Mouse (Mus musculus): ENCODE data around the gene Abhd16a. TPM values are rescaled to one million over a fixed set of nuclear protein-coding genes. Genes with fewer than 3 reads are reported as not detected.

Gene Abhd16a
- polyA plus RNA-seq, 2 experiments, result 78.0 to 98.6 TPM

DNA sequence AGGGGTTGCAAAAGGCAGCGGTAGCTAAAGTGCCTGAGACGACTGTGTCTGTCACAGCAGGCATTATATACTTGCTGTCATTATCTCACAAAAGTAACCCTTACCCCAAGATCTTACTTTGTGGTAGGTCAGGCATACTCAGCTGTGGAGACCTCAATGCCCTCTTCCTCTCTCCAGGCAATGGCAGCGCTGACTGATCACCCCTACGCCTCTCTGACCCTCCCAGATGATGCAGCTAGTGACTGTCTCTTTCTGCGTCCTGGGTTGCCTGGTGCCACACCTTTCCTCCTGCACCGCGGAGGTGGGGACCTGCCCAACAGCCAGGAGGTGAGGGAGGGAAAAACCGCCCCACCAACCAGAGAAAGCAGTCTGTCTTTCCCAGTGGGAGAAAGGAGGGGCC lies 27.8 kb upstream of the Abhd16a start:
- Histone ChIP-seq H3K4me3 (replicated peaks; ENCODE audit: low read length) (no peak overlapping the region), H3K4me2 (replicated peaks; ENCODE audit: low read depth, low read length, severe bottlenecking) (no peak overlapping the region), H3K27me3 (ENCODE audit: control insufficient read depth, insufficient read depth, low read length) (peaks cover 14% of the 10 kb centered on the region), H3K27ac (replicated peaks; ENCODE audit: low read depth, low read length) (no peak overlapping the region), H3K4me1 (ENCODE audit: control insufficient read depth, insufficient read depth, low read length) (peaks cover 27% of the 10 kb centered on the region), H3K9ac (ENCODE audit: low read depth, low read length, severe bottlenecking) (no peak overlapping the region), H3K36me3 (ENCODE audit: control insufficient read depth, insufficient read depth, low read length) (peaks cover 49% of the 10 kb centered on the region), H3K9me3 (ENCODE audit: control insufficient read depth, low read length) (no peaks in the 10 kb centered on the region)
- ATAC-seq (ENCODE audit: low FRiP score, low read depth), result no peak
- no peak for TF ChIP-seq POLR2A (IDR thresholded peaks at IDR 0.05; ENCODE audit: borderline replicate concordance, extremely low read depth, insufficient read depth, insufficient read length)
- DNase-seq (ENCODE audit: low spot score), result no peak
- 80% methylated on average over 8 of the region's 8 CpGs for WGBS

DNA sequence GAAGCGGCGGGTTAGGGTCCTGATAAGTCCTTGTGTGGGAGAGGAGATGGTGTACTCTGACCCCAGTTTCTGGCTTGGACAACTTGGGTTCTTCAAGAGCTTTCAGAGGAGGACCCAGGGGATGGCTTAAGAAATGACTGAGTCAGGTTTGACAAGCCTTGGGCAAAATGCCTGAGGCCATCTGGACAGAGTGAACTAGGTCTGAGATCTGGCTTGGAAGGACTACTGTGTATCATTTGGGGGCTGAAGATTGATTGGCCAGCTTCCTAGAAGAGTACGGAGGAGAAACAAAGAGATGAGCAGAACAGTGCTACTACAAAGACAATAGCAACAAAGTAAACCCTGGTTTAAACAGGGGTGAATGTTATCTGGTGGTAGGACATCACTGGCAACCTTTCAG lies 25.6 kb upstream of the Abhd16a start:
- no peak overlapping the region for H3K4me3 ChIP-seq (replicated peaks; ENCODE audit: low read length)
- no peak for DNase-seq (ENCODE audit: low spot score)
- no peak for ATAC-seq (ENCODE audit: low FRiP score, low read depth)
- H3K9me3 ChIP-seq (ENCODE audit: control insufficient read depth, low read length), result no peaks in the 10 kb centered on the region
- peaks cover 23% of the 10 kb centered on the region for H3K27me3 ChIP-seq (ENCODE audit: control insufficient read depth, insufficient read depth, low read length)
- H3K27ac ChIP-seq (replicated peaks; ENCODE audit: low read depth, low read length), result no peak overlapping the region
- no peak overlapping the region for H3K9ac ChIP-seq (ENCODE audit: low read depth, low read length, severe bottlenecking)
- H3K4me2 ChIP-seq (replicated peaks; ENCODE audit: low read depth, low read length, severe bottlenecking), result no peak overlapping the region
- 91% methylated on average over 3 of the region's 3 CpGs for WGBS
- TF ChIP-seq POLR2A (IDR thresholded peaks at IDR 0.05; ENCODE audit: borderline replicate concordance, extremely low read depth, insufficient read depth, insufficient read length), result no peak
- H3K4me1 ChIP-seq (ENCODE audit: control insufficient read depth, insufficient read depth, low read length), result peaks cover 27% of the 10 kb centered on the region
- H3K36me3 ChIP-seq (ENCODE audit: control insufficient read depth, insufficient read depth, low read length), result peaks cover 32% of the 10 kb centered on the region

DNA sequence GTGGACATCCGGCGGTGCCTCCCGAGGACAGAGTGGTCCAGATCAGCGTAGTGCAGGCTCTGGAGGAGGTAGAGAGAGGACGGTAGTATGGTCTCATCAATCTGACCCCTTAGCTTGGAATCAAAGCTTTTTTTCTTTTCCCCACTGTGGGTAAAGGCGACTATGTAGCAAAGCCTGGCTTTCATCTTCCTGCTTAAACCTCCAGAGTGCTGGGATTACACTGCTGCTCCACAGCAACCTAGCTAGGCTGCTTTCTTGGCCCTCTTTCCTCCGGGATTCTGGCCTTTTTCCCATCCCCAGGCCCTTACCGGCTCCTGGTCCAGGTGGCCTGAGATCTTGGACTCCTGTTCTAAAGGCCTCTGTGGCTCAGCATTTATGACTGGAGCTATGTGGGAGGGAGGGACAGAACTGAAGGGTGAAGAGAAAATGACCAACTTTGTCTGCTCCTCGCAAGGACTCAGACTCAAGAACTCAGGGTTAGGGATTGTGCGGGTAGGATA lies 24.6 kb upstream of the Abhd16a start:
- no peak for ATAC-seq (ENCODE audit: low FRiP score, low read depth)
- Histone ChIP-seq H3K9me3 (ENCODE audit: control insufficient read depth, low read length) (no peaks in the 10 kb centered on the region), H3K4me1 (ENCODE audit: control insufficient read depth, insufficient read depth, low read length) (peaks cover 27% of the 10 kb centered on the region), H3K4me2 (replicated peaks; ENCODE audit: low read depth, low read length, severe bottlenecking) (peak overlapping the region; percentile 56), H3K36me3 (ENCODE audit: control insufficient read depth, insufficient read depth, low read length) (peaks cover 32% of the 10 kb centered on the region), H3K9ac (ENCODE audit: low read depth, low read length, severe bottlenecking) (0 out of 2 replicates have a peak overlapping the region, but pooled peaks have one; percentile 25), H3K4me3 (replicated peaks; ENCODE audit: low read length) (peak overlapping the region; percentile 25; the same call in 1 of the 2 replicates), H3K27ac (replicated peaks; ENCODE audit: low read depth, low read length) (0 out of 2 replicates have a peak overlapping the region, but pooled peaks have one; percentile 20), H3K27me3 (ENCODE audit: control insufficient read depth, insufficient read depth, low read length) (peaks cover 23% of the 10 kb centered on the region)
- no peak for TF ChIP-seq POLR2A (IDR thresholded peaks at IDR 0.05; ENCODE audit: borderline replicate concordance, extremely low read depth, insufficient read depth, insufficient read length)
- no peak for DNase-seq (ENCODE audit: low spot score)
- WGBS, result 26% methylated on average over 10 of the region's 10 CpGs

DNA sequence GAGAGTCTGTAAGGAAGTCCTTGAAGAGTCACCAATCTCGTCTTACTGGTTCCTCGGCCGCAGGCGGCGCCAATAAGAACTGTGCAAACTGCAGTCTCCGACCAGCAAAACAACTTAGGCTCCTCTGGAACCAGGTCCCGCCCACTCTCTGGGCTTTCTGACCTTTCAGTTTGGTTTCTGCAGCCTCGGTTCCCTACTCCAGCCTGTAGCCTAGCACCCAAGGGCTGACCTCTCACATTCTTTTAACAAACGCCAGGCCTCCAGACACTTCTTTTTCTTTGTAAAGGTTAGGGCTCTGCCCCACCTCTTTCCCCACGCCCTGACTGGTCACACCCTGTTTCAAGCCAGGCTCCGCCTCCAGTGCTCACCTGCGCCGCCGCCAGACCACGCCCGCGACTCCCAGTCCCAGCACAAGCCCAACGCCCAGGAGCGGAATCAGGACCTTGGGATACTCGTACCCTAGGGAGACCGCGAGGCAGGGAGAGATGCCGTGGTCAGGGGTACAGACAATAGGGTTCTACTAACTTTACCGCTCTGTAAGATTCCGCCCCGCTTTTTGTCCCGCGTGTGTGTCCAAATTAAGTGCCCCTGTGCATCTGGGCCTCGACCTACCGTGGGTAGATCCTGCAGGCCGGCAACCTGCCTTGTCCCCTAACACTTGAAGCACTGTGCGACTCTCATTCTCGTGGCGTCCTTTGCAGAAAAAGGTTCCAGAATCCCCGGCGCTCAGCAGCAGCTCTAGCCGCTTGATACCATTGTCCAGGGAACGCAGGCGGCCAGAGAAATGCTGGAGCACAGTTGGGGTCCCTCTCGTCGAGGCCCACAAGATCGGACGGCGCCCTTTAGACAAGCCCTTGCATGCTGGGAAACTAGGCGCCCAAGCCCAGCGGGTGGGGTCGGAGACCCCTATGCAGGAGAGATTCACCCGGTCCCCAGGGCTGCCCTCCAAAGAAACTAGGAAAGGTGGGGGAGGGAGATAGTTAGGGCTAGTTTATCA lies 23.8 kb upstream of the Abhd16a start, which contains the start of gene Ly6g6c:
Ly6g6c (plus strand) TSS at position 438 of the 997 bp plus-strand sequence.
- ATAC-seq (ENCODE audit: low FRiP score, low read depth), result peak; percentile 43; the same call in 1 of the 2 replicates
- 2% methylated on average over 45 of the region's 48 CpGs for WGBS
- Histone ChIP-seq H3K9ac (ENCODE audit: low read depth, low read length, severe bottlenecking) (peak within 1 kb of the TSS; percentile 25), H3K4me1 (ENCODE audit: control insufficient read depth, insufficient read depth, low read length) (peaks cover 24% of the 10 kb centered on the region), H3K4me2 (replicated peaks; ENCODE audit: low read depth, low read length, severe bottlenecking) (peak within 1 kb of the TSS; percentile 56), H3K36me3 (ENCODE audit: control insufficient read depth, insufficient read depth, low read length) (peaks cover 30% of the 10 kb centered on the region), H3K9me3 (ENCODE audit: control insufficient read depth, low read length) (no peaks in the 10 kb centered on the region), H3K4me3 (replicated peaks; ENCODE audit: low read length) (peak within 1 kb of the TSS; percentile 25), H3K27ac (replicated peaks; ENCODE audit: low read depth, low read length) (peak within 1 kb of the TSS; percentile 20; the same call in 1 of the 2 replicates), H3K27me3 (ENCODE audit: control insufficient read depth, insufficient read depth, low read length) (peaks cover 23% of the 10 kb centered on the region)
- no peak for DNase-seq (ENCODE audit: low spot score)
- no peak for TF ChIP-seq POLR2A (IDR thresholded peaks at IDR 0.05; ENCODE audit: borderline replicate concordance, extremely low read depth, insufficient read depth, insufficient read length)

DNA sequence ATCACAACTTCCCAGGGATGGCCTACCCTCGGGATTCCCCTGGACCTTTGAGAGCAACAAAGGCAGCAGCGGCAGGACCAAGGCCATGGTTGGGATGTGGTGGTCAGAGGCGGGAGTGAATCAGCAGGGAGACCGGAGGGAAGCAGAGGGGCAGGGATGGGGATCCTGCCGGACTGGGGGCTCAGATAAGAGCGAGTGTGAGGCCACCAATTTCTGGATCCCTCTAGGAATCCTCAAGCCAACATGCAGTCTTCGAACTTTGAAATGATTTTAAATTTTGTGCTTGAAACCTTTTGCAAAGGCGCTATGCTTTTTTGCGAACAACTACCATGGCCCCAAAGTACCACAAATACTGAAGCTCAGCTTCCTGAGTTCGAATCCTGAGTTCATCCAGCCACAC lies 23.0 kb upstream of the Abhd16a start, which contains the start of gene Mpig6b:
Mpig6b (minus strand) TSS at position 101 of the 400 bp plus-strand sequence.
- 51% methylated on average over 10 of the region's 10 CpGs for WGBS
- no peak for TF ChIP-seq POLR2A (IDR thresholded peaks at IDR 0.05; ENCODE audit: borderline replicate concordance, extremely low read depth, insufficient read depth, insufficient read length)
- H3K4me2 ChIP-seq (replicated peaks; ENCODE audit: low read depth, low read length, severe bottlenecking), result peak within 1 kb of the TSS; percentile 56
- ATAC-seq (ENCODE audit: low FRiP score, low read depth) (no peak), DNase-seq (ENCODE audit: low spot score) (no peak)
- peak within 1 kb of the TSS; percentile 20; the same call in 1 of the 2 replicates for H3K27ac ChIP-seq (replicated peaks; ENCODE audit: low read depth, low read length)
- H3K9me3 ChIP-seq (ENCODE audit: control insufficient read depth, low read length), result no peaks in the 10 kb centered on the region
- H3K4me1 ChIP-seq (ENCODE audit: control insufficient read depth, insufficient read depth, low read length), result peaks cover 15% of the 10 kb centered on the region
- peaks cover 22% of the 10 kb centered on the region for H3K36me3 ChIP-seq (ENCODE audit: control insufficient read depth, insufficient read depth, low read length)
- H3K4me3 ChIP-seq (replicated peaks; ENCODE audit: low read length), result peak within 1 kb of the TSS; percentile 25
- peaks cover 23% of the 10 kb centered on the region for H3K27me3 ChIP-seq (ENCODE audit: control insufficient read depth, insufficient read depth, low read length)
- H3K9ac ChIP-seq (ENCODE audit: low read depth, low read length, severe bottlenecking), result peak within 1 kb of the TSS; percentile 25

Measured in limb, embryonic 14.5 days (tissue).